In the genomic region with DNA sequence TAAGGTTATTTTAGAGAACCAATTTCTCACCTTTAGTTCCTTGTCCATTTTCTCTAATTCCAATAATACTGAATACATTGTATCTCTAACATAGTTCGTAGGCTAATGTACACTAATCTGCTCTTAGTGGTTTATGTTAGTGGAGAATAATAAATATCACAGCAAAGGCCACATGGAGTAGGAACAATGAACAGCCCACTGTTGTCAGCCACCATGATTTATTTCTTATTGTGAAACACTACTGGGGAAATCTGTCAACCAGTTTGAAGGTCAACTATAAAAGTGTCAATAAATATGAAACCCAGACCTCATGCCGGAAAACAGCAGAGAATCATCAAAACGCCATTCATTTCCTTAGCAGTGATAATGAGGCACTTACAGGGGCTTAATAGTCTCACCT, we compare ENCODE assay signal across 15 mouse cellular contexts.
"Had no signal": no experiment of that assay in that cellular context is flagged by ENCODE, and none has a peak within 500 bp of the region (broad histone marks: within the 10 kb centered on the region; RNA-seq: fewer than 3 reads in every experiment).

No protein-coding gene starts in this region.

- H3K9ac ChIP-seq: liver, postnatal 0 days; midbrain, embryonic 13.5 days; midbrain, embryonic 15.5 days; neural tube, embryonic 12.5 days; stomach, embryonic 15.5 days had no signal

- H3K4me2 ChIP-seq: midbrain, embryonic 11.5 days; midbrain, embryonic 13.5 days; midbrain, embryonic 15.5 days; neural tube, embryonic 12.5 days; stomach, embryonic 15.5 days had no signal

- H3K27ac ChIP-seq: macrophage; midbrain, embryonic 13.5 days; midbrain, embryonic 15.5 days; neural tube, embryonic 12.5 days; stomach, embryonic 15.5 days; stomach, postnatal 0 days had no signal

- H3K9me3 ChIP-seq: midbrain, embryonic 13.5 days; midbrain, embryonic 15.5 days; neural tube, embryonic 12.5 days; stomach, embryonic 15.5 days had no signal

- H3K27me3 ChIP-seq: megakaryocyte, embryonic 14.5 days; midbrain, embryonic 13.5 days; midbrain, embryonic 15.5 days; neural tube, embryonic 12.5 days; stomach, embryonic 15.5 days had no signal

- ATAC-seq: liver, postnatal 0 days; midbrain, embryonic 13.5 days; midbrain, embryonic 15.5 days had no signal

- H3K4me3 ChIP-seq: megakaryocyte, embryonic 14.5 days; midbrain, embryonic 13.5 days; midbrain, embryonic 15.5 days; neural tube, embryonic 12.5 days; stomach, embryonic 15.5 days had no signal

- H3K4me1 ChIP-seq: megakaryocyte, embryonic 14.5 days; midbrain, embryonic 13.5 days; midbrain, embryonic 15.5 days; neural tube, embryonic 12.5 days; stomach, embryonic 15.5 days had no signal

- DNase-seq: liver, postnatal 0 days; lung, adult 2 months; lung, postnatal 10 days; right cerebral cortex, postnatal 14 days; thymus, adult 2 months; thymus, postnatal 25 days; thymus, postnatal 4 days had no signal

- H3K36me3 ChIP-seq: midbrain, embryonic 13.5 days; midbrain, embryonic 15.5 days; neural tube, embryonic 12.5 days; stomach, embryonic 15.5 days had no signal
